ENCODE assay signal across 19 mouse cellular contexts in the genomic region with DNA sequence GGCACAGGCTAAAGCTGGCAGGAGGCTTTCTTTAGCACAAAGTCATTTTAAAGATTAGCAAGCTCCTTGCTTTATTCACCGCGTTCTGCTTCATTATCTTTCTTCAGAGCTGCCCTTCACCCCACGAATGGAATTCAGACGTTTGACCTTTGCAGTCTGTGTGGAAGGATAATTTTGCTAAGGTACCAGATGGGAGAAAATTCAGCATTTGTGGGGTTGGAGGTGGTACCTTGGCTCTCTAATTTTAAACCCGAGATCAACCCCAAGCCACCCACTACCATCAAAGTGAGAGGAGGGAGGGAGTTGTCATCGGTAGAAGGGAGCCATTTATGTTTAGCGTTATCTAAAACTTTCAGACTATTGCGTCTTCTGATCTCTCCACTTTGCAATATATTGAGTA.
DNase-seq lines count a peak whose midpoint lies in the region; ATAC-seq and TF ChIP-seq lines count a peak whose summit lies in the region.
"Had no signal": no experiment of that assay in that cellular context is flagged by ENCODE, and none has a peak within 500 bp of the region (broad histone marks: within the 10 kb centered on the region; RNA-seq: fewer than 3 reads in every experiment).

No protein-coding gene starts in this region.

- H3K27me3 ChIP-seq in lung, embryonic 14.5 days (ENCODE audit: insufficient read depth, low read length): no peaks in the 10 kb centered on the region
- no peaks in the 10 kb centered on the region for H3K27me3 ChIP-seq in midbrain, embryonic 10.5 days (ENCODE audit: low read depth, poor library complexity, severe bottlenecking)
- H3K27me3 ChIP-seq: intestine, embryonic 15.5 days; lung, embryonic 15.5 days had no signal

- no peaks in the 10 kb centered on the region for H3K4me1 ChIP-seq in lung, embryonic 14.5 days (ENCODE audit: insufficient read depth)
- peaks cover 15% of the 10 kb centered on the region for H3K4me1 ChIP-seq in midbrain, embryonic 10.5 days
- H3K4me1 ChIP-seq: intestine, embryonic 15.5 days; lung, embryonic 15.5 days had no signal

- H3K4me2 ChIP-seq in lung, embryonic 14.5 days: no peak overlapping the region
- H3K4me2 ChIP-seq: intestine, embryonic 15.5 days; liver, embryonic 11.5 days; lung, embryonic 15.5 days had no signal

- WGBS in lung, embryonic 14.5 days: 33% methylated on average over 8 of the region's 8 CpGs
- 49% methylated on average over 8 of the region's 8 CpGs for WGBS in midbrain, embryonic 10.5 days

- no peak overlapping the region for H3K27ac ChIP-seq in lung, embryonic 14.5 days (ENCODE audit: low read depth)
- H3K27ac ChIP-seq in midbrain, embryonic 10.5 days (replicated peaks): no peak overlapping the region
- H3K27ac ChIP-seq: gastrocnemius, adult 2 months; intestine, embryonic 15.5 days; kidney, postnatal 0 days; lung, embryonic 15.5 days had no signal

- no peak for TF ChIP-seq CTCF in lung, embryonic 14.5 days (IDR thresholded peaks at IDR 0.05; ENCODE audit: low read depth)

- H3K36me3 ChIP-seq in lung, embryonic 14.5 days (ENCODE audit: insufficient read depth): no peaks in the 10 kb centered on the region
- no peaks in the 10 kb centered on the region for H3K36me3 ChIP-seq in midbrain, embryonic 10.5 days
- H3K36me3 ChIP-seq: intestine, embryonic 15.5 days; lung, embryonic 15.5 days had no signal

- no peak overlapping the region for H3K4me3 ChIP-seq in lung, embryonic 14.5 days (ENCODE audit: low read depth, low read length)
- H3K4me3 ChIP-seq in midbrain, embryonic 10.5 days: no peak overlapping the region
- H3K4me3 ChIP-seq: gastrocnemius, adult 2 months; intestine, embryonic 15.5 days; lung, embryonic 15.5 days had no signal

- intact Hi-C loops in gastrocnemius, postnatal 36 days (cut with DNase I): no loop called here

- ATAC-seq in lung, embryonic 14.5 days (ENCODE audit: insufficient read depth): no peak
- ATAC-seq: intestine, embryonic 15.5 days had no signal

- DNase-seq in embryo, embryonic 10 days (ENCODE audit: low spot score): peak; percentile 29
- DNase-seq in embryo, embryonic 9.5 days (ENCODE audit: extremely low spot score): no peak
- peak; percentile 2 for DNase-seq in lung, embryonic 14.5 days
- DNase-seq in lung, postnatal 25 days (ENCODE audit: low spot score): no peak
- DNase-seq in midbrain, embryonic 10.5 days (ENCODE audit: low spot score): peak; percentile 32
- DNase-seq in kidney, postnatal 25 days: no peak
- DNase-seq in gastrocnemius, postnatal 36 days: no peak
- DNase-seq in urinary bladder, adult 2 months (ENCODE audit: low spot score): no peak
- DNase-seq: adrenal gland, adult 8-10 months; cerebellum, adult 8-10 months; gastrocnemius, adult 2 months; heart, adult 18-20 months; heart, postnatal 10 days; right cerebral cortex, postnatal 25 days; thymus, adult 18-20 months had no signal

- no peaks in the 10 kb centered on the region for H3K9me3 ChIP-seq in lung, embryonic 14.5 days (ENCODE audit: low read depth, low read length)
- no peaks in the 10 kb centered on the region for H3K9me3 ChIP-seq in midbrain, embryonic 10.5 days (replicated peaks)
- H3K9me3 ChIP-seq: intestine, embryonic 15.5 days; lung, embryonic 15.5 days had no signal

- no peak overlapping the region for H3K9ac ChIP-seq in lung, embryonic 14.5 days
- H3K9ac ChIP-seq: intestine, embryonic 15.5 days; lung, embryonic 15.5 days had no signal

Comparison
In these comparisons a context has a peak if more than half of its experiments do, and no peak if none do; other contexts are left out.
1. DNase-seq: peak in embryo, embryonic 10 days (single experiment), lung, embryonic 14.5 days (single experiment) and midbrain, embryonic 10.5 days (single experiment); none in embryo, embryonic 9.5 days (single experiment), lung, postnatal 25 days (single experiment), kidney, postnatal 25 days (0 of 2), gastrocnemius, postnatal 36 days (0 of 2) and urinary bladder, adult 2 months (single experiment).